Mouse (Mus musculus) midbrain, embryonic 14.5 days (tissue): ENCODE results near the gene Styk1. TPM values are rescaled to one million over a fixed set of nuclear protein-coding genes. Genes with fewer than 3 reads are reported as not detected.

ENCODE experiments used
- ATAC-seq: fragments of 200-750 bp; cut with Nextera tagmentation; 2 replicates; pipeline ENCODE4 v1.8.0; 2017; ENCODE audit warnings: moderate number of reproducible peaks, moderate library complexity; ENCODE audit not compliant: low FRiP score, low TSS enrichment
- DNase-seq: peaks from one replicate; pipeline ENCODE4 v3.0.0-alpha.2; 2015
- H3K27ac ChIP-seq: fragments of 300-500 bp; sonication (generic); replicated peaks from 2 replicates; pipeline ENCODE4 v1.5.1; 2014; ENCODE audit warnings: mild to moderate bottlenecking, low read depth, low read length, moderate library complexity
- H3K27me3 ChIP-seq: fragments of 300-500 bp; sonication (generic); 2 replicates; pipeline ENCODE4 v1.6.1; 2014; ENCODE audit warnings: low read length, control low read depth, mixed read lengths; ENCODE audit not compliant: control insufficient read depth, insufficient read depth
- H3K36me3 ChIP-seq: fragments of 300-500 bp; sonication (generic); 2 replicates; pipeline ENCODE4 v1.6.1; 2014; ENCODE audit warnings: low read length, control low read depth; ENCODE audit not compliant: control insufficient read depth, insufficient read depth
- H3K4me1 ChIP-seq: fragments of 300-500 bp; sonication (generic); 2 replicates; pipeline ENCODE4 v1.6.1; 2014; ENCODE audit warnings: mild to moderate bottlenecking, antibody characterized with exemption, low read length, control low read depth; ENCODE audit not compliant: control insufficient read depth, insufficient read depth
- H3K4me2 ChIP-seq: fragments of 300-500 bp; sonication (generic); 2 replicates; pipeline ENCODE4 v1.6.1; 2014; ENCODE audit warnings: mild to moderate bottlenecking, low read length, moderate library complexity
- H3K4me3 ChIP-seq: fragments of 300-500 bp; sonication (generic); replicated peaks from 2 replicates; pipeline ENCODE4 v1.5.1; 2014; ENCODE audit warnings: low read depth, low read length
- H3K9ac ChIP-seq: fragments of 300-500 bp; sonication (generic); replicated peaks from 2 replicates; pipeline ENCODE4 v1.6.1; 2014; ENCODE audit warnings: mild to moderate bottlenecking, low read length, moderate library complexity
- H3K9me3 ChIP-seq: fragments of 300-500 bp; sonication (generic); 2 replicates; pipeline ENCODE4 v1.6.1; 2016; ENCODE audit warnings: low read length, control low read depth, mixed read lengths; ENCODE audit not compliant: control insufficient read depth
- WGBS: fragments of 180-500 bp; shearing (Covaris S2); extraction: QIAGEN DNeasy Blood & Tissue Kit; methylation state at CpG from one replicate; pipeline ENCODE4 v1.1.7; 2014; 5-methylcytosine and 5-hydroxymethylcytosine counted together
- polyA plus RNA-seq: library from polyadenylated mRNA; unstranded; fragments of >200 nt; fragmentation: Nextera tagmentation; extraction: Ambion mirVana; gene quantifications from 2 replicates; pipeline ENCODE4 v1.2.1, GENCODE M21; 2014

Styk1 gene
- polyA plus RNA-seq, 1 experiment from 2014 or later: 2.6 TPM

GRCm38 (mm10) chr6:131373160-131373559, 19.8 kb upstream of the Styk1 start:
- Histone ChIP-seq H3K27me3 (no peaks in the 10 kb centered on the region), H3K27ac (no peak overlapping the region), H3K36me3 (peaks cover 48% of the 10 kb centered on the region), H3K9ac (no peak overlapping the region), H3K4me1 (no peaks in the 10 kb centered on the region), H3K4me2 (no peak overlapping the region), H3K4me3 (no peak overlapping the region), H3K9me3 (no peaks in the 10 kb centered on the region)
- WGBS: 97% methylated on average over 5 of the region's 5 CpGs
- DNase-seq: no peak
- ATAC-seq: no peak

- H3K4me1 ChIP-seq: no peaks in the 10 kb centered on the region
- no peaks in the 10 kb centered on the region for H3K27me3 ChIP-seq
- peaks cover 47% of the 10 kb centered on the region for H3K36me3 ChIP-seq
- no peak overlapping the region for H3K4me3 ChIP-seq
- ATAC-seq (no peak), DNase-seq (no peak)
- H3K9me3 ChIP-seq: no peaks in the 10 kb centered on the region
- WGBS: 97% methylated on average over 5 of the region's 5 CpGs
- H3K9ac ChIP-seq: no peak overlapping the region
- no peak overlapping the region for H3K27ac ChIP-seq
- no peak overlapping the region for H3K4me2 ChIP-seq
Measured at GRCm38 (mm10) chr6:131370767-131371166, 17.4 kb upstream of the Styk1 start.

- H3K36me3 ChIP-seq: peaks cover 46% of the 10 kb centered on the region
- H3K27ac ChIP-seq: no peak overlapping the region
- ATAC-seq: no peak
- no peak overlapping the region for H3K4me2 ChIP-seq
- H3K9ac ChIP-seq: no peak overlapping the region
- H3K4me1 ChIP-seq: no peaks in the 10 kb centered on the region
- 92% methylated on average over 8 of the region's 8 CpGs for WGBS
- H3K4me3 ChIP-seq: no peak overlapping the region
- no peaks in the 10 kb centered on the region for H3K27me3 ChIP-seq
- no peak for DNase-seq
- no peaks in the 10 kb centered on the region for H3K9me3 ChIP-seq
Measured at GRCm38 (mm10) chr6:131369866-131370616, 16.6 kb upstream of the Styk1 start.

GRCm38 (mm10) chr6:131367101-131367500, 13.7 kb upstream of the Styk1 start:
- Histone ChIP-seq H3K36me3 (peaks cover 58% of the 10 kb centered on the region), H3K9me3 (no peaks in the 10 kb centered on the region), H3K9ac (no peak overlapping the region), H3K27ac (no peak overlapping the region), H3K4me1 (no peaks in the 10 kb centered on the region), H3K4me2 (no peak overlapping the region), H3K4me3 (no peak overlapping the region), H3K27me3 (no peaks in the 10 kb centered on the region)
- peak; percentile 65 for DNase-seq
- WGBS: 48% methylated on average over 4 of the region's 4 CpGs
- ATAC-seq: no peak

- Histone ChIP-seq H3K9me3 (no peaks in the 10 kb centered on the region), H3K27me3 (no peaks in the 10 kb centered on the region), H3K27ac (no peak overlapping the region), H3K4me3 (no peak overlapping the region), H3K4me2 (no peak overlapping the region), H3K4me1 (no peaks in the 10 kb centered on the region), H3K36me3 (peaks cover 50% of the 10 kb centered on the region), H3K9ac (no peak overlapping the region)
- ATAC-seq (no peak), DNase-seq (no peak)
- 93% methylated on average over 2 of the region's 2 CpGs for WGBS
Measured at GRCm38 (mm10) chr6:131364353-131364752, 11.0 kb upstream of the Styk1 start.

GRCm38 (mm10) chr6:131362987-131363765, 9.8 kb upstream of the Styk1 start:
- no peak overlapping the region for H3K4me2 ChIP-seq
- WGBS: 83% methylated on average over 7 of the region's 7 CpGs
- peaks cover 41% of the 10 kb centered on the region for H3K36me3 ChIP-seq
- DNase-seq (no peak), ATAC-seq (no peak)
- H3K4me1 ChIP-seq: no peaks in the 10 kb centered on the region
- no peak overlapping the region for H3K27ac ChIP-seq
- no peaks in the 10 kb centered on the region for H3K9me3 ChIP-seq
- H3K9ac ChIP-seq: no peak overlapping the region
- H3K27me3 ChIP-seq: no peaks in the 10 kb centered on the region
- H3K4me3 ChIP-seq: no peak overlapping the region

- Histone ChIP-seq H3K27ac (no peak overlapping the region), H3K9me3 (no peaks in the 10 kb centered on the region), H3K36me3 (peaks cover 22% of the 10 kb centered on the region), H3K4me1 (no peaks in the 10 kb centered on the region), H3K4me2 (no peak overlapping the region), H3K27me3 (no peaks in the 10 kb centered on the region), H3K4me3 (no peak overlapping the region), H3K9ac (no peak overlapping the region)
- DNase-seq: no peak
- no peak for ATAC-seq
- WGBS: 76% methylated on average over 5 of the region's 5 CpGs
Measured at GRCm38 (mm10) chr6:131360693-131361092, 7.3 kb upstream of the Styk1 start.

- 82% methylated on average over 2 of the region's 2 CpGs for WGBS
- DNase-seq: no peak
- Histone ChIP-seq H3K36me3 (peaks cover 14% of the 10 kb centered on the region), H3K4me2 (no peak overlapping the region), H3K27me3 (no peaks in the 10 kb centered on the region), H3K4me3 (no peak overlapping the region), H3K9ac (no peak overlapping the region), H3K9me3 (no peaks in the 10 kb centered on the region), H3K4me1 (no peaks in the 10 kb centered on the region), H3K27ac (no peak overlapping the region)
- no peak for ATAC-seq
Measured at GRCm38 (mm10) chr6:131359543-131359942, 6.1 kb upstream of the Styk1 start.

- ATAC-seq (no peak), DNase-seq (no peak)
- Histone ChIP-seq H3K9ac (no peak overlapping the region), H3K4me2 (no peak overlapping the region), H3K4me1 (no peaks in the 10 kb centered on the region), H3K27me3 (no peaks in the 10 kb centered on the region), H3K36me3 (no peaks in the 10 kb centered on the region), H3K4me3 (no peak overlapping the region), H3K27ac (no peak overlapping the region), H3K9me3 (no peaks in the 10 kb centered on the region)
- 71% methylated on average over 4 of the region's 4 CpGs for WGBS
Measured at GRCm38 (mm10) chr6:131354913-131355312, 1.5 kb upstream of the Styk1 start.
